Mouse (Mus musculus) embryo, embryonic 10 days (tissue): ENCODE measurements around the gene Anks1b.
A peak's percentile ranks its signal among the peaks of the same experiment; 100 is the strongest.

Source experiments
- DNase-seq: peaks from one replicate; pipeline ENCODE4 v3.0.0-alpha.2; 2015; ENCODE audit warnings: low spot score

Anks1b gene

DNA sequence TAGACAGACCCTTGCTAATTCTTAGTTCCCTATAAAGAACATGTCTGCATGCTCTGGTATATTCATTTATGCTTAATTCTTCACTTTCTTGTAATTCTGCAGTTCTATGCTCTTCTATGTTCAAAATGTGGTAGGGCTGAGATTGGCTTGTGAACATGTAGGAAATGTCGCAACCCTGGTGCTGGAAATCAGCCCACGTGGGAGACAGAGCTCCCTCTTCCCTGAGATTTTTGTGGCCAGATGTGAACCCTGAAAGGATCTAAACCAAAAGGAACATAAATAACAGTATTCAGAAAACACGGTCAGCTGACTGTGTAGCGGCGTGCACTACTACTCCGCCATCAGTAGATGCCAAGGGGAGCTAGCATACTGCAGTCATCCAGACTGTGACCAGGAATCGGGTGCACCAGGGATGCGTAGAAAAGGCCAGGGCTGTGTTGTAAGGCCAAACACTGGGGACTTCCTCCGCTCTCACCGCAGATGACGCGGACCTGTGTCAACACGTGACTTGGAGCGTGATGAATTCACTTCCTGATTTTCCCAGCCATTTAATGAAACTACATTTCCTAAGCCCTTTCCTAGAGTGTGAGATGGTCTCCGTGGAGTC, 1079.9 kb downstream of the Anks1b start:
- DNase-seq: no peak

DNA sequence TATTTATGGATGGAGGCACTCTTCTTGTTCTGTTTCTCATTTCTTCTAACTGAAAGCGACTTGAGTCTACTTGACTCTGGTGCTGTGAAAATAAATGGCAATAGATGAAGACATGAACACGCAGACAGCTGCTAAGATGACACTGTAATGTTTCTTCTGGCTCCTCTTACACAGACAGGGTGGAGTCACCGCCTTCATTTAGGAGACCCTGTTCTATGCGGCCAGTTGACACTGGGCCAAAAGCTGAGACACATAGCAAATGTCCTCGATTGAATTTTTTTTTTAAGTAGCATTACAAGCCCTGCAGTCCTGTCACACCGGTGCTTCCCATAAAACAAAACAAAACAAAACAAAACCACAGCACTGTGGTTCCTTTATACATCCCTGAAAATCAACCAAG, 1080.5 kb downstream of the Anks1b start:
- no peak for DNase-seq

DNA sequence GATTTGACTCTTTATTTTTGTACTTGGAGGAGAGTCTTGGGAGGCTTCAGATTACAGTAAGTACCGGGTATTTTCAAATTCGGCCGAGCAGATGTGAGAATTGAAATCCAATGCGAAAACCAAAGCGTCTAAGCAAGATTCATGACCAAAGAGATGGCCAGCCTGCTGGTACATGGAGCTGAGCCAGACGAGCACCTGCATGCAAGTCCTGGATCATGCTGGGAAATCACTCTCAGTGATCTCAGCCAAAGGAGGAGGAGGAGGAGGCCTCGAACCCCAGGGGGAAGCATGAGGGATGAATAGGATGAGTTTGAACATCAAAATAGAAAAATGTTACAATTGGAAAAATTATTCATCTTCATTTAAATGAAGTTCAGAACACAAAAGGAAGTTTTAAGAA, 1087.1 kb downstream of the Anks1b start:
- DNase-seq: no peak

DNA sequence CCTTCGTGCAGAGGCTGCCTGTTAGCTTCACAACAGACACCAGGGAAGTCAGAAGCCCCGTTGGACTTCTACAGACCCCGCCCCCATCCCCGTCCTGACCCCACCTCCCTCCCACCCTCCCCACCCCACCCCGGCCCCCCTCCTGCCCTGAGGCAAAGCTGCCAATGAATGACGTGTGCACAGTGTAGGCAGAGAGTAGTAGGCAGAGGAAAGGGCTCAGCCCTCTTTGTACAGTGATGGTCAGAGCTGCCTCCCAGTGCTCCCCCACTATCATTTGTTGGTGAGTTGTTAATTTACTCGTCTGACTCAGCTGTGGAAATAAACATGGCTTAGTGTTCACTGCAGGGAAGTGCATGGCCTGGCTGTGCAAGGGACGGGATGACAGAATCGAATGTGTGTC, 1091.2 kb downstream of the Anks1b start:
- DNase-seq: no peak

DNA sequence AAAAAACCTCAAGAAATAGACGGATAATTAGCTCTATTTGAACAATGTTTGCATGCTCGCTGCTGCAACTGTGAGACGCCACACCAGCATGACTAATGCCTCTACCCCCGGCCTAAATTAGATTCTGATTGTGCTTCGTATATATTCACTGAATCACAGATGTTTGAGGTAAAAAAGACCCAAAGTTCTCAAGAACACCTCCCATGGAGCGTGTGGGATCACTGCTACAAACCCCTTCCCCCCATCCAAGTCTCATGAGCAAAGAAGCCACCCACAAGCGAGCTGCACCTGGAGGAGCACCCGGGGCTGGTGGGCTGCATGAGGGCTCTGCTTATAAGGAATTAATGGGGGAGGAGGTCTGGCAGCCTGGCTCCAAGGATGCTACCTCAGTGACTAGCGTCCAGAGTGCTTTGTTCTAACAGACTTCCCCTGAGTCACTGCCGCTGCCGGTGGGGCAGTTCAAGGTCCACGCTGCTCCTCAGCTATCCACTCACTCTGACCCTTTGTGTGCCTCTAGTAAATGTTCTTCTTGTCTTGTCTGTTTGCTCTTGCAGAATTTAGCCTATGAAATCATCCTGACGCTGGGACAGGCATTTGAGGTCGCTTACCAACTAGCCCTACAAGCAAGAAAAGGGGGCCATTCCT, 1092.5 kb downstream of the Anks1b start:
- no peak for DNase-seq

DNA sequence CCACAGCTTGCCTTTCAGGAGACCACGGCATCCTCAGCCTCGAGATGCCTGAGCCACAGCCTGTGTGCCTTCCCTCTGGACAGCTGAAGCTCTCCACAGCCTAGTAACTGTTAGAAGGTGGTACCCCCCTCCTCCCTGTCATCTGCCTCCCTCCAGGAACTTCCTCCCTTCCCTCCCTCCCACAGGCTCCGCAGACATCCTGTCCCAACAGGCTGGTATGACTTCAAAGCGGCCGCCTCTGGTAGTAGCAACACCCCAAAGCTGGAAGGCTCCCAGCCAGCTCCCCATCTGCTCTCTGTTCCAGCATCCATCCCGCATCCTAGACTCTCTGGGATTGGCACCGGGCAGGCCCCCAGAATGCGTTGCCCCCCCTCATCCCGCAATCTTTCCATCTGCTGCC, 1093.5 kb downstream of the Anks1b start:
- DNase-seq: peak; percentile 35

DNA sequence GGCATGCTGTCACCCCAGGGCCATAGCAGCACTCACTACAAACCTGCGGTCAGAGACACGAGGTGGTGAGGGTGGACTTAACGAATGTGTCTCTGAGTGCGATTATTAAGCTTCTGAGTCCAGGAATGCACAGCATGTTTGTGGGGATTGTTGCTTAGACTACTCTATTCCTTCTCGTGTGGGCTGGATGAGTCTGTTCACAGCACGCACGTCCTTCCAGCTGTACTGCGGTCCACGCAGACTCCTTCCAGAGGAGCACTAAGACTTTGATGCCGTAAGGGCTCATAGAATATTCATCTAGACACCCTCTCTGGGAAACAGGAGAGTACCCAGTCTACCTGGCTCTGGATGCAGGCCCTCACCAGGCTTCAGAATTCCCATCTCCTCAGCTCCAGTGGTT, 1094.9 kb downstream of the Anks1b start:
- no peak for DNase-seq

DNA sequence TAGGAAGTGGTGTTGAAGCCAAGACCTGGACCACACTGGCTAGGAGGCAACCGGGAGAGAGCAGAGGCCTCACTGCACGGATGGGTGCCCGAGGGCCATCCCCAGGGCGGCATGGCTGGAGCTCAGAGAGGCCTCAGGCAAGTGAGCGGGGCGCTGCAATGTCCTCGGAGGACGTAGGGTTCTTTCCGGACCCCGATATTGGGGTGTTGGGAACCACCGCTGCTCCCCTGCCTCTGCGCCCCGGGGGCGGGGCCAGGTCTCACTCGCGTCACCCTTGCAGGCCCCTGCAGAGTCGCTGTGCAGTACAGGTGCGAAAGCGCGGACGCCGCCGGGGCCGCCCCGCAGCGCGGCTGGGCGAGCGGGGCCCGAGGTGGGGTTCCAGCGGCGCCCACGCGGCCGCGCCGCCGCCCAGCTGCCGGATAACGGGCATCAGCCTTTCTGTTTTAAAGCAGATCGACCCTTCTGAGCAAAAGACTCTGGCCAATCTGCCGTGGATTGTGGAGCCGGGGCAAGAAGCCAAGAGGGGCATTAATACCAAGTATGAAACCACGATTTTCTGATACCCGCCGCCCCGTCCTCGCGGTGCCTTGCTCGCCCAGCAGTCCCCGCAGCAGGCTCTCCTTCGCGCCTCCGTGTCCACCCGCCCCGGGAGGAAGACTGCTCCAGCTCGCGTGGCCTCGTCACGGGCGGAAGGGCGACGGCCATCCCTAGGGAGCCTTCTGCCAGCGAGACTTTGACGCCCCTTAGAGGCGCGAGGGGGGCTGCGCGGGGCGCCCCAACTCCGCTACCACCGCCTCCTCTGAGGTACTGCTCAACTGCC, 1096.3 kb downstream of the Anks1b start:
- peak; percentile 21 for DNase-seq

DNA sequence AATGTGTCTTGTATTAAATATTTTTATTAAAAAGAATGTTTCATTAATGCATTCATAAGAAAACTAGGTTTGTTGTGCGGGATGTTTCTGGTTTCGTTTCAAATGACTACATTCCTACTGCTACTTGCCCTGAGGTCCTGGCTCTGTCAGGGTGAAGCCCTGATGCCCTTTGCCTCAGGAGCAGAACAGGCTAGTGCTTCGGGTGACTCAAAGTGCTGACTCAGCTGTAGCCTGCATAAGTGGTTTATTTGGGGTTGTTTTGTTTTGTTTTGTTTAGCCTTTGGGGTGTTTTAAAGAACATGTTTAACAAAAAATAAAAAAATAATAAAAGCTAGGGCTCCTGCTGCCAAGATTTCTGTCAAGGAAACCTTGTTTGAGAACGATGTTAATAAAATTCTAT, 1097.3 kb downstream of the Anks1b start:
- DNase-seq: peak; percentile 66

- DNase-seq: no peak
These were observed 1100.8 kb downstream of the Anks1b start for GRCm38 (mm10) chr10:90974084-90974483.

DNA sequence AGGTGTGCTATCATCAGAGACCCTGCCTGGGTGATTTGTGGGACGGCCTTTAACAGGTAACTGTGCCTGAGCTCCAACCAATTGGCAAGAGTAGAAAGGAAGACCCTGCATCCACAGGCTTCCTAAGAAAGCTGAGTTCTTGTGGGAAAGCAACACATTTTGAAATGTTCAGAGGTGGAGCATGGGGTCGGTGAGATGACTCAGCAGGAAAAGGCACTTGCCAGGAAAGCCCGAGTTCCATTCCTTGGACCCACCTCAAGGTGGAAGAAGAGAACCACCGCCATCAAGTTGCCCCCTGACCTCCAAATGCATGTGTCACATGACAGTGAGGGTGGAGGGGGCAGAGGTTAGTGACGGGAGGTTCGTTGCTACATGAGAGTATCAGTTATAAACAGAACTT, 1101.2 kb downstream of the Anks1b start:
- DNase-seq: no peak

DNA sequence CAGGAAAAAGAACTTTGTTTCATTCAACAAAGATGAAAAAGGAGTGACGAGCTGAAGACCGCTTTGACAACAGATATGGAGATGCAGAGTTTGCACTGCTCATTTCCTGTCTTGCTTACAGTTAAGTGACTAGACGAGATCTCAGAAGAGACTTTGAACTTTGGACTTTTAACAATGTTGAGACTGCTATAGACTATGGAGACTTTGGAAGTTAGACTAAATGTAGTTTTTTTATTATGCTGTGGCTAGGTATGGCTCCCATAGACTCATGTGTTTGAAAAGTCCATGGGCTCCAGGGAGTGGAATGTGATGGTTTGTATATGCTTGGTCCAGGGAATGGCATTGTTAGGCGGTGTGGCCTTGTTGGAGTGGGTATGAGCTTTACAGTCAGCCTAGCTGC, 1108.5 kb downstream of the Anks1b start:
- DNase-seq: no peak

DNA sequence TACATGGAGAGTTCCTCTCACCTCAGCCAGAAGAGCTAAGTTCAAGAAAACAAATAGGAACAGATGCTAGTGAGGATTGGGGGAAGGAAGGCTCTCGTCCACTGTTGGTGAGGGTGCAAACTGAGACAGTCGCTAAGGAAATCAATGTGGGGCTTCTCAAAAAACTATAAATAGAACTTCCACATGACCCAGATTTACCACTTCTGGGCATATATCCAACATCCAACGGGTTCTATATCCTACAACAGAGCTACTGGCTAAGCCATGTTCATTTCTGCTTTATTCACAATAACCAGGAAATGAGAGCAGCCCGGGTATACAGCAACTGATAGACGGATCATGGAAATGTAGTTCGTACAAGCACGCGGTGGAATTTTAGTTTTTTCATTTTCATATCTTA, 1109.7 kb downstream of the Anks1b start:
- no peak for DNase-seq

DNA sequence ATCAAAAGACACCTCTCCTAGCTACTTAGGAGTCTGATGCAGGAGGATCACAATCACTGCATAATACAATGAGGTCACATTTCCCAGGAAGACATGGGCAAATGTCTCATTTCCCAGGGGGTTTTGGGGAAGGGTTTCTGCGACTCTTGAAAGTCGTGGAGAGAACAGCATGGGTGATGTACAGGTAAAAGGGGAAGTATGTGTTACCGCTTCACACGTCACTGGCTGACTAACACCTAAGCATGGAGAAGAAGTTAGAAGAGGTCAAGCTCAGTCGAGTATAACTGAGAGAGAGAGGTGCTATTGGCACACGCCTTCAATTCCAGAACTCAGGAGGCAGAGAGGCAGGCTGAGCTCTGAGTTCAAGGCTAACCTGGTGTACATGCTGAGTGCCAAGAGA, 1117.0 kb downstream of the Anks1b start:
- no peak for DNase-seq

DNA sequence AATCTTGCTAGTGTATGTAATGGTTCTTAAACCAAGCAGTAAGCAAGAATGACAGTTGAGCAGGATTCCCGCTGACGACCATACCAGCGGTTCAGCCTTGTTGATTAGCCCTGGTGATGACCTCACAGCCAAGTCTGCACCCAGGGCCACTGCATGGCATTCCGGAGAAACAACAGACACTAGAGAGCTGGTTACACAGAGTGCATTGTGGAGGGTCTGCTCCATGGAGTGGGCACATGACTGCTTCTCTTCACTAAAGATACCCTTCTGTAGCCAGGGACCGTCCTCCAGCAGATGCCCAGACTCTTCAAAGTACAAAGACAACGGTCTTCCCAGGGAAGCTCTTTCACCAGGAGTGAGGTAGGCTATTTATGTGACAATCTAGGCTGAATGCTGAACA, 1118.9 kb downstream of the Anks1b start:
- DNase-seq: no peak

DNA sequence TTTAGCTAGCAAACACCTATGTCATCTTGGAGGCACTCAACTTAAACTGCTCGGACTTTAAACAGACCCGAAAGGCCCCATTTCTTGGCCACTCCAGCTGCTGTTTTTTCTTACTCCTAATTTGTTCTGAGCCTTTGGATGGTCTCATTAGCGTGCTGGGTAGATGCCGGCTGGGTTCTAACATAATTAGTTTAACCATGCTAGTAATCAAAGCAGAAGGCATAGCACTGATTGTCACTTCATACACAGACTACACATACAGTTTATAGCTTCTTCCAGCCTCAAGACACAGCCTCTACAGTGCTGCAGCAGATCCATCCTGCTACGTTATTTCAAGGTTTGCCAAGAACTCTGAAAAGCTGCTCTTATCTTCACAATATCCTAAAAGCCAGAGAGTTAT, 1120.6 kb downstream of the Anks1b start:
- no peak for DNase-seq

- no peak for DNase-seq
These were observed 1126.6 kb downstream of the Anks1b start for GRCm38 (mm10) chr10:90999899-91000298.

DNA sequence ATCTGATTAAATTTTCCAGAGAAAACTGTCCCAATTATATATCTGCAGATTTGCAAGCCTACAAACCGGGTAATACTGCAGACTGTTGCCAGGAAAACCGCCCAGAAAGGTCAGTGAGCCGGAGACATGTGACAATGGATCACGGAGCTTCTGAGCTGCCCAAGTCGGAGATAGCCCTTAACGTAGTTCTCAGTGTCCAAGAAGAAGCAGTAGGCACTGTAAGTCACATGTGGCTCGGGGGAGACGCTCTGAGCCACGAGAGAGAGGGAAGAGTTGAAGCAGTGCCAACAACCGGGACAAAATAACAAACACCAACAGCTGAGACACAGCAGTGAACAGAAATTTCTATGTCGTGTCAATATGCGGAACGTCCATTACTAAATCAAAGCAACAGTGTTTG, 1128.1 kb downstream of the Anks1b start:
- DNase-seq: no peak

DNA sequence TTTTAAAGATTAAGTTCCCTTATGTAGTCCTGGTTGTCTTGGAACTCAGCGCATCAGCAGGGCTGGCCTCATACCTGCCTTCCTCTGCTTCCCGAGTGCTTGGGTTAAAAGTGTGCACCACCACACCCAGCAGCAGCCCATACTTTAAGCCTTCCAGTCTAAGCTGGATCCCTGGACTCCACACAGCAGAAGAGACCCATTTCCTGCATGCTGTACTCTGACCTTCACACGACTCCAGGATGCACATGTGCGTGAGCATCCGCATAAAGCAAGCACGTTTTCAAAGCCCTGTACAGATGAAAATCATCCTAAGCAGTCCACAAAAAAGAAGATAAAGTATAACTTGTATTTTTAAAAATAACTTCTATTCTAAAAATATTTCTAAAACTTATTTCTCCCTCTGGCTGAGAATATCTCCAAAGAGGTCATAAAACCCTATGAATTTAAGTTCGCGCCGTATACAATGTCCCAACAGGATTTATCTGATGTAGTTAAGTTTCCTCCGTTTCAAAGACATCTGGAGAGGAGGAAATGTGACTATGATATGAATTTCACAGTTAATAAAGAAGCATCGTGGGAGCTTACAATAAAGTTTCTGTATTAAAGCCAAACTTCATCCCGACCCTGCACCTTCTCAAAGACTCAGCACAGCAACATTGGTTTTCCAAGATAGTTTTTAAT, 1132.7 kb downstream of the Anks1b start:
- DNase-seq: no peak
